12 mouse cellular contexts compared by ENCODE assay signal in genomic region chr2:34105271-34106051, GRCm38 (mm10).
DNase-seq lines count a peak whose midpoint lies in the region; ATAC-seq and TF ChIP-seq lines count a peak whose summit lies in the region.
"Had no signal": no experiment of that assay in that cellular context is flagged by ENCODE, and none has a peak within 500 bp of the region (broad histone marks: within the 10 kb centered on the region; RNA-seq: fewer than 3 reads in every experiment).

No protein-coding gene starts in this region.

- peaks cover 9% of the 10 kb centered on the region; the same call in 1 of the 2 replicates for H3K27me3 ChIP-seq in embryonic facial prominence, embryonic 10.5 days (replicated peaks; ENCODE audit: low read depth, poor library complexity, severe bottlenecking)
- no peaks in the 10 kb centered on the region for H3K27me3 ChIP-seq in hindbrain, embryonic 14.5 days (ENCODE audit: control insufficient read depth, insufficient read depth, low read length)
- no peaks in the 10 kb centered on the region for H3K27me3 ChIP-seq in midbrain, embryonic 13.5 days
- H3K27me3 ChIP-seq in heart, embryonic 12.5 days (replicated peaks): peaks cover 10% of the 10 kb centered on the region

- no peaks in the 10 kb centered on the region for H3K36me3 ChIP-seq in embryonic facial prominence, embryonic 10.5 days (replicated peaks)
- no peaks in the 10 kb centered on the region for H3K36me3 ChIP-seq in hindbrain, embryonic 14.5 days (replicated peaks; ENCODE audit: control insufficient read depth, insufficient read depth)
- no peaks in the 10 kb centered on the region for H3K36me3 ChIP-seq in midbrain, embryonic 13.5 days
- no peaks in the 10 kb centered on the region for H3K36me3 ChIP-seq in heart, embryonic 12.5 days

- TF ChIP-seq CTCF in brain, embryonic 14.5 days (IDR thresholded peaks at IDR 0.05; ENCODE audit: borderline replicate concordance, extremely low read depth, insufficient read depth, insufficient read length): no peak
- no peak for TF ChIP-seq CTCF in gastrocnemius, adult 2 months (IDR thresholded peaks at IDR 0.05)
- TF ChIP-seq CTCF in lung, adult 2 months (IDR thresholded peaks at IDR 0.05; ENCODE audit: insufficient read depth, low read length): no peak

- 64% methylated on average over 13 of the region's 13 CpGs for WGBS in embryonic facial prominence, embryonic 10.5 days
- WGBS in hindbrain, embryonic 14.5 days: 39% methylated on average over 13 of the region's 13 CpGs
- 53% methylated on average over 13 of the region's 13 CpGs for WGBS in midbrain, embryonic 13.5 days
- 73% methylated on average over 13 of the region's 13 CpGs for WGBS in heart, embryonic 12.5 days
- WGBS in lung, adult 2 months: 73% methylated on average over 13 of the region's 13 CpGs

- no peak overlapping the region for H3K4me3 ChIP-seq in embryonic facial prominence, embryonic 10.5 days
- no peak overlapping the region for H3K4me3 ChIP-seq in hindbrain, embryonic 14.5 days (replicated peaks; ENCODE audit: low read length)
- H3K4me3 ChIP-seq in midbrain, embryonic 13.5 days (replicated peaks): no peak overlapping the region
- no peak overlapping the region for H3K4me3 ChIP-seq in heart, embryonic 12.5 days
- no peak overlapping the region for H3K4me3 ChIP-seq in gastrocnemius, adult 2 months
- no peak overlapping the region for H3K4me3 ChIP-seq in lung, adult 2 months (replicated peaks; ENCODE audit: extremely low read depth, low read depth, low read length)

- peak overlapping the region; percentile 45; the same call in 1 of the 2 replicates for H3K4me2 ChIP-seq in hindbrain, embryonic 14.5 days (replicated peaks)
- H3K4me2 ChIP-seq in midbrain, embryonic 13.5 days (replicated peaks): peak overlapping the region; percentile 44; the same call in 1 of the 2 replicates
- H3K4me2 ChIP-seq in heart, embryonic 12.5 days: no peak overlapping the region

- ATAC-seq in hindbrain, embryonic 14.5 days (ENCODE audit: low FRiP score): no peak
- peak; percentile 34 for ATAC-seq in midbrain, embryonic 13.5 days
- no peak for ATAC-seq in heart, embryonic 12.5 days (ENCODE audit: insufficient number of reproducible peaks, low FRiP score)

- DNase-seq in brain, embryonic 14.5 days (ENCODE audit: low read depth): peak; percentile 59
- DNase-seq in embryonic facial prominence, embryonic 10.5 days (ENCODE audit: low spot score): no peak
- DNase-seq in hindbrain, embryonic 14.5 days (ENCODE audit: low spot score): peak; percentile 42
- DNase-seq in gastrocnemius, adult 2 months: no peak
- DNase-seq in lung, adult 2 months: no peak
- DNase-seq: cerebellum, adult 8-10 months; gastrocnemius, postnatal 25 days; heart, postnatal 14 days; kidney, postnatal 14 days; lung, postnatal 4 days had no signal

- H3K27ac ChIP-seq in embryonic facial prominence, embryonic 10.5 days (replicated peaks): peak overlapping the region; percentile 63
- H3K27ac ChIP-seq in hindbrain, embryonic 14.5 days: peak overlapping the region; percentile 94
- peak overlapping the region; percentile 94 for H3K27ac ChIP-seq in midbrain, embryonic 13.5 days
- H3K27ac ChIP-seq in heart, embryonic 12.5 days (ENCODE audit: poor library complexity, severe bottlenecking): no peak overlapping the region
- H3K27ac ChIP-seq in gastrocnemius, adult 2 months: no peak overlapping the region

- intact Hi-C loops in gastrocnemius, adult 2 months (cut with DNase I): no loop called here

- H3K9ac ChIP-seq in hindbrain, embryonic 14.5 days: peak overlapping the region; percentile 39; the same call in 1 of the 2 replicates
- peak overlapping the region; percentile 50 for H3K9ac ChIP-seq in midbrain, embryonic 13.5 days (replicated peaks)
- H3K9ac ChIP-seq in heart, embryonic 12.5 days: no peak overlapping the region

- H3K4me1 ChIP-seq in embryonic facial prominence, embryonic 10.5 days: peaks cover 31% of the 10 kb centered on the region
- peaks cover 36% of the 10 kb centered on the region for H3K4me1 ChIP-seq in hindbrain, embryonic 14.5 days (replicated peaks; ENCODE audit: control insufficient read depth, insufficient read depth, low read length)
- H3K4me1 ChIP-seq in midbrain, embryonic 13.5 days (replicated peaks): peaks cover 40% of the 10 kb centered on the region
- no peaks in the 10 kb centered on the region for H3K4me1 ChIP-seq in heart, embryonic 12.5 days (replicated peaks)
- no peaks in the 10 kb centered on the region for H3K4me1 ChIP-seq in lung, adult 2 months (ENCODE audit: control insufficient read depth, insufficient read depth, low read length)

- no peak for TF ChIP-seq POLR2A in brain, embryonic 14.5 days (IDR thresholded peaks at IDR 0.05; ENCODE audit: borderline replicate concordance, extremely low read depth, insufficient read depth, insufficient read length, poor library complexity, severe bottlenecking)
- TF ChIP-seq POLR2A in lung, adult 2 months (IDR thresholded peaks at IDR 0.05; ENCODE audit: borderline replicate concordance, extremely low read depth, low read depth, low read length): no peak

- no peaks in the 10 kb centered on the region for H3K9me3 ChIP-seq in embryonic facial prominence, embryonic 10.5 days
- H3K9me3 ChIP-seq in hindbrain, embryonic 14.5 days (ENCODE audit: control insufficient read depth, low read length): no peaks in the 10 kb centered on the region
- H3K9me3 ChIP-seq in midbrain, embryonic 13.5 days: no peaks in the 10 kb centered on the region
- H3K9me3 ChIP-seq in heart, embryonic 12.5 days (replicated peaks): no peaks in the 10 kb centered on the region

Comparison
In these comparisons a context has a peak if more than half of its experiments do, and no peak if none do; other contexts are left out.
1. DNase-seq: peak in brain, embryonic 14.5 days (single experiment) and hindbrain, embryonic 14.5 days (single experiment); none in embryonic facial prominence, embryonic 10.5 days (single experiment), gastrocnemius, adult 2 months (single experiment) and lung, adult 2 months (single experiment).
2. H3K27ac ChIP-seq: peak in embryonic facial prominence, embryonic 10.5 days (single experiment), hindbrain, embryonic 14.5 days (single experiment) and midbrain, embryonic 13.5 days (single experiment); none in heart, embryonic 12.5 days (single experiment) and gastrocnemius, adult 2 months (single experiment).